Mouse (Mus musculus) liver, embryonic 14.5 days (tissue): ENCODE measurements around the gene Slco2a1.

Experiments used
- CTCF ChIP-seq: IDR thresholded peaks from 2 replicates; pipeline ENCODE4 v1.5.1; 2016; ENCODE audit warnings: antibody characterized with exemption, low read depth, control low read depth
- EP300 ChIP-seq: IDR thresholded peaks from 2 replicates; pipeline ENCODE4 v1.6.1; 2016; ENCODE audit warnings: antibody characterized with exemption, low read depth

- TF ChIP-seq CTCF, result no peak
- TF ChIP-seq EP300, result no peak
These were observed 48.5 kb downstream of the Slco2a1 start for GRCm38 (mm10) chr9:103036971-103037391.
